Mouse (Mus musculus) gastrocnemius, postnatal 4 days (tissue): ENCODE results near the gene Sptb. TPM values are rescaled to one million over a fixed set of nuclear protein-coding genes. Genes with fewer than 3 reads are reported as not detected.

Source experiments
- DNase-seq, 2 experiments: peaks; one replicate each; pipeline ENCODE4 v3.0.0; 2021 to 2022; ENCODE audit warnings: low spot score in 2 of 2, mixed read lengths in 2 of 2
- total RNA-seq, 2 experiments: library from RNA; stranded (reverse); gene quantifications; 2 replicates each; pipeline ENCODE4 v1.2.3; 2021

Sptb gene
- total RNA-seq, 2 experiments from 2014 or later = 92.3 to 97.7 TPM

- no peak for DNase-seq
Measured at GRCm38 (mm10) chr12:76675364-76675763, 35.0 kb downstream of the Sptb start.

DNA sequence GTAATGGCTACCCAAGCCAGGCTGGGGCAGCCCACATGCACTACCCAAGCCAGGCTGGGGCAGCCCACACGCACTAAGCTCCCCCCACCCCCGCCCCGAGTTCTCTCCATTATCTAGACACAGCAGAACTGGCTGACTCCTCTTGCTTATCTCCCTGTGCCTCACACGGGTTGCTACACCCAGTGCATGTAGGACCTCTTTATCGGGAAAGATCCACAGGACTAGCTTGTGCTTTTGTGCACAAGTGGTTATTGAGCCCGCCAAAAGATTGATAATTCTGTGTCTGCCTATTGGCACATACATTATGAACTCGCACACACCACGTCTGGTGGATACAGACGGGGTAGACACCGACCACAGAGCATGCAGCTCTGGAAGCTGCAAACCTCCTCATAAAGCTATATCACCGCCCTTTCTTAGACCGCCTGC, 36.5 kb downstream of the Sptb start:
- DNase-seq = no peak

DNA sequence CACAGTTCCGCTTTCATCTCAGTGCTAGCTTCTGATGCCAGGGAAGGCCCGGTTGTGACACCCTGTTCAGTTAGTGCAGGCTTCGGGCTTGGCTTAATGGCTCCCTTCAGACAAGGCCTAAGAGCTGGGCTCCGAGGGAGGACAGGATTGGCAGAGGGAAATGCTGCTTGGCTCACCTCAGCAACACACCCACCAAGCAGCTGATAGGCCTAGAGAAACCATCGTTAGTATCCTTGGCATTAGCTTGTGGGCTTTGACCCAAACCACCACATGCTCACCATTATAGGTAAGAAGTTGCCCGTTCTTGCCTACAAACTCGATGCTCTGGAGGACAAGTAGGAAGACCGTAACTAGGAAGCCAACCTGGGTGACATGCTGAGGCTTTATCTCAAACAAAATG, 38.3 kb downstream of the Sptb start:
- DNase-seq = no peak

DNA sequence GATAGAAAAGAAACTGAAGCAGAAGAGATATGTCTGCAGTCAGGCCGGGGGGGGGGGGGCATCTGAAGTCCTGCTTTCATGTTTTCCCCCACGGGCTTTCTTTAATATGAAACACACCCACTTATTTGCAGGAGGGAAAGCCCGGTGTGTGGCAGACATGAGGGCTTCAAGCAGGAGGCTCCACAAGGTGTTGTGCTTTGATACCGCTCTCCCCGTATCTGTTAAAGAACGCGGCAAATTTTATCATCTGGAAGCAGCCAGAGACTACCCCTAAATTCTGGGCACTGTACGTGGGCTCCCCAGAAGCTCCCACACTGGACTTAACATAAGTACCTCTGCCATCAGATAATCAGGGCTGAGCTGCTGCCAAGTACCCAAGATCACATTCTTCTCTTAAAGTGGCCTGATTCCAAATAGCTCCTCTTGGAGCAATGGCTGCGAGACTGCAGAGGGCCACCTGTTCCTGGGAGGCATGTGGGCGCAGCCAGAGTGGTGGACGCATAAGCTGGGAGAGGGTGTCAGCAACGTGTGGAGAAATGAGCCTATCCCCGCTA, 39.7 kb downstream of the Sptb start:
- no peak for DNase-seq

- no peak for DNase-seq
Measured at GRCm38 (mm10) chr12:76669956-76670530, 40.3 kb downstream of the Sptb start.

- DNase-seq = no peak
Measured at GRCm38 (mm10) chr12:76668654-76669419, 41.5 kb downstream of the Sptb start.

- DNase-seq = no peak
Measured at GRCm38 (mm10) chr12:76651788-76652345, 58.5 kb downstream of the Sptb start.

- peak; percentile 46 to 66 for DNase-seq
Measured at GRCm38 (mm10) chr12:76649708-76650687, 60.3 kb downstream of the Sptb start.

- DNase-seq = no peak
Measured at GRCm38 (mm10) chr12:76645222-76646110, 64.9 kb downstream of the Sptb start.

GRCm38 (mm10) chr12:76643679-76644078, 66.7 kb downstream of the Sptb start:
- DNase-seq = no peak

DNA sequence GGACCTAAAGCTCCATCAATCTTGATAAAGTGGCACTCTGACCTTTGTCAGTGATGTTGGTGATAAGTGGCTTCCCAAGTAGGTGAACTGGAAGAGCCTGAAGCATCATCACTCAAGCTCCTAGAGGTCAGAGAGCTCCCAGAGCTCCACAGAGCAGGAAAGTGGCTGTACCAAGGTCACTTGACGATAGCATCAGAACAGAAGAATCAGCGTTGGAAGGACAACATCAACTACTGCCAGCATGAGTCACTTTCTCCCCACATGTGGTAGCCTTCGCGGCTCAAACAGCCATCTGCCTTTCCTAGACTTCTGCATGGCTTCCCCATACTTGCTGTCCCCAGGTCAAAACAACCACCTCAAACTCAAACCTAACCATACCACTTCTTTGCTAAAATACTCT, 67.7 kb downstream of the Sptb start:
- no peak for DNase-seq

- no peak for DNase-seq
Measured at GRCm38 (mm10) chr12:76640620-76641019, 69.7 kb downstream of the Sptb start.

- peak in 1 of 2 experiments; percentile 56 for DNase-seq
Measured at GRCm38 (mm10) chr12:76634899-76635693, 75.3 kb downstream of the Sptb start.

DNA sequence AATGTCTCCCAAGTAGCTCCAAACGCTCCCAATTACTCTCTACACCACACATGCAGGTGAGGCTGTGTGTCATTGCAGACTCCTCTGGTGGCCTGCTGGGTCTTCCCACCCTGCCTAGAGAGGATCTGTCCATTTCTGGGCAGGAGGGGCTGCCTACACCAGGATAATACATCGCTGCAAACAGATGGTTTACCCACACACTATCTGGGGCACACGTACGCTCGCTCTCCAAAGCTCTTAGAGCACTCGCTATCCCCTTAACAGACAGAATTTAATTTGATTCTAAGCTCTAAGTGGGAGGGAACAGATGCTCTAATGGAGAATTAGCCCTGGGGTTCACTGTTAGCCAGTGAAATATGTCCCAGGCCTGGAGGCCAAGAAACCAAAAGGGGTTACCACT, 87.0 kb downstream of the Sptb start:
- DNase-seq = no peak

DNA sequence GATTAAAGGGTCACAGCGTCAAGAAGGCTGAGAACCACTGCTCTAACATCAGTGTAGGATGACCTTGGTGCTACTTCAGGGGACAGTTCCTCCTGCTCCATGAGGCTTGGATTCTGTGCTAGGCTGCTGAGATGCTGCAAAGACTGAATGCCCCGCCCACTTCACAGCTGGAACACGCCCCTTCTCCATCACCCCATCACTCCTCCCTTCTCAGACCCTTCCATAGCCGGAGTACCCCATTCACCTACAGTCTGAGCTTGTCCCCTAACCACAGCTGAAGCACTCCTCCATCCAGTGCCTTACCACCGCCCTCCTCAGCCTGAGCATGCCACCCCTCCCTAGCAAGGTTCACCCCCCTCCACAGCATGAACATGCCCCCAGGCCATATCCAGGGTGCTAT, 90.5 kb downstream of the Sptb start:
- no peak for DNase-seq

- DNase-seq = no peak
Measured at GRCm38 (mm10) chr12:76618175-76618574, 92.2 kb downstream of the Sptb start.

GRCm38 (mm10) chr12:76615580-76615937, 94.8 kb downstream of the Sptb start:
- DNase-seq = no peak

GRCm38 (mm10) chr12:76614868-76615579, 95.3 kb downstream of the Sptb start:
- no peak for DNase-seq

DNA sequence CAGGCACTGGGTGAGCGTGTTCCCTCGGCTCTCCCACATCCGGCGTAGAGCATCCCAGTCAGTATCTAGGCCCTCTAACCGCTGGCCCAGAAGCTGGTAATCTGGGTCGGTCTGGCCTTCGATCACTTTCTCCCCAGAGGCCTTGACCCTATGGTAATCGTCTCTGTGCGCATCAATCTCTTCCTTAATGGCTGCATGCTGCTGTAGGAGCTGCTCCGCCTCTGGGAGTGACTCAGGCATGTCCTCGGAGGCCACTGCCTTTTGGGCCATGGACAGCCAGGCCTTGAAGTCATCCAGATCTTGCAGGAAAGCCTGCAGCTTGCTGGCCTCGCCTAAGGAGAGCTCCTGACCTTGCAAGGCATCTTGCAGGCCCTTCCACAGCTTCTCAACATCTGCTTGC, 97.7 kb downstream of the Sptb start:
- no peak for DNase-seq
